Mouse (Mus musculus): ENCODE measurements around the gene Wdr90. TPM values are rescaled to one million over a fixed set of nuclear protein-coding genes. Genes with fewer than 3 reads are reported as not detected.

Gene Wdr90
- total and polyA plus RNA-seq, 2 experiments from 2014 or later, result 14.2 to 36.2 TPM

GRCm38 (mm10) chr17:25831451-25832281, 29.6 kb downstream of the Wdr90 start:
- peak overlapping the region; percentile 81 for H3K4me3 ChIP-seq (ENCODE audit: low read depth, low read length)
- ATAC-seq (ENCODE audit: low FRiP score), result no peak
- TF ChIP-seq CTCF (IDR thresholded peaks at IDR 0.05), result no peak

DNA sequence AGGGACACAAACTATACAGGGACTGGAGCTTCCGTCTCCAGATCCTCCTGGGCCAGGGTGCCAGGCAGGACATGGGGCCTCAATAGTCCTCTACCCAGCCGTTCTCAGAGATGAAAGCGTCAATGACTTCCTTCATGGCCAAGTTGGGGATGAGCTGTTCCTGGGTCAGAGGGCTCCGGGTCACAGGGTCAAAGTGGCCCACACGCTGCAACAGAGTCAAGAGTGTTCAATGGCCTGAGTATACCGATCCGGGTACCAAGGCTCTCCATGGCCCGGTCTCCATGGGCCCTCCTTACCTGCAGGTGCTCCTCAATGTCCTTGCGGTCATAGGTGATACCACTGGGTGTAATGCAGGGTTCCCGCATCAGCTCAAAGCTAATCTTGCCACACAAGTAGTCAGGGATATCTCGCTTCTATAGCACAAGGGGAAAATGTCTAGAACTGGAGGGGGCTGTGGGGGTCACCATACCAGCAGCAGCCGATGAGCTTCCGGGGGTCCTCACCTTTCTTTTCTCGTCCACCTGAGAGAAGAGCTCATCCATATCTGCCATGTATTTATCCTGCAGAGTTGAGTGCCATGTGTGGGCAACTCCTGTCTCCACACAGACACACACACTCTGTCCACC, 30.4 kb downstream of the Wdr90 start:
- no peak overlapping the region for H3K9ac ChIP-seq (replicated peaks; ENCODE audit: low read length, poor library complexity, severe bottlenecking)
- no peak for ATAC-seq (ENCODE audit: low FRiP score)
- no peak for TF ChIP-seq CTCF (IDR thresholded peaks at IDR 0.05)
- no peaks in the 10 kb centered on the region for H3K9me3 ChIP-seq (ENCODE audit: low read length)
- no peak for DNase-seq (ENCODE audit: low spot score)
- H3K4me2 ChIP-seq (ENCODE audit: low read depth, low read length, poor library complexity, severe bottlenecking), result peak overlapping the region; percentile 76; the same call in 1 of the 2 replicates
- no peaks in the 10 kb centered on the region for H3K27me3 ChIP-seq (ENCODE audit: insufficient read depth, low read length)
- peaks cover 33% of the 10 kb centered on the region for H3K4me1 ChIP-seq (ENCODE audit: insufficient read depth, low read length)
- H3K27ac ChIP-seq (ENCODE audit: low read depth, low read length), result no peak overlapping the region
- peaks cover 49% of the 10 kb centered on the region for H3K36me3 ChIP-seq (ENCODE audit: insufficient read depth, low read length)
- no peak overlapping the region for H3K4me3 ChIP-seq (ENCODE audit: low read depth, low read length)
- 85% methylated on average over 14 of the region's 14 CpGs for WGBS

More at GRCm38 (mm10) chr17:25831451-25832281, 29.6 kb downstream of the Wdr90 start:
- no peak for DNase-seq (ENCODE audit: low spot score)
- peak overlapping the region; percentile 96 for H3K27ac ChIP-seq (ENCODE audit: low read depth, low read length)
- no peaks in the 10 kb centered on the region for H3K27me3 ChIP-seq (ENCODE audit: insufficient read depth, low read length)
- peaks cover 39% of the 10 kb centered on the region for H3K4me1 ChIP-seq (ENCODE audit: insufficient read depth, low read length)
- WGBS, result 63% methylated on average over 21 of the region's 21 CpGs
- H3K36me3 ChIP-seq (ENCODE audit: insufficient read depth, low read length), result peaks cover 45% of the 10 kb centered on the region
- peak overlapping the region; percentile 76 for H3K4me2 ChIP-seq (ENCODE audit: low read depth, low read length, poor library complexity, severe bottlenecking)
- no peaks in the 10 kb centered on the region for H3K9me3 ChIP-seq (ENCODE audit: low read length)
- peak overlapping the region; percentile 86 for H3K9ac ChIP-seq (replicated peaks; ENCODE audit: low read length, poor library complexity, severe bottlenecking)

DNA sequence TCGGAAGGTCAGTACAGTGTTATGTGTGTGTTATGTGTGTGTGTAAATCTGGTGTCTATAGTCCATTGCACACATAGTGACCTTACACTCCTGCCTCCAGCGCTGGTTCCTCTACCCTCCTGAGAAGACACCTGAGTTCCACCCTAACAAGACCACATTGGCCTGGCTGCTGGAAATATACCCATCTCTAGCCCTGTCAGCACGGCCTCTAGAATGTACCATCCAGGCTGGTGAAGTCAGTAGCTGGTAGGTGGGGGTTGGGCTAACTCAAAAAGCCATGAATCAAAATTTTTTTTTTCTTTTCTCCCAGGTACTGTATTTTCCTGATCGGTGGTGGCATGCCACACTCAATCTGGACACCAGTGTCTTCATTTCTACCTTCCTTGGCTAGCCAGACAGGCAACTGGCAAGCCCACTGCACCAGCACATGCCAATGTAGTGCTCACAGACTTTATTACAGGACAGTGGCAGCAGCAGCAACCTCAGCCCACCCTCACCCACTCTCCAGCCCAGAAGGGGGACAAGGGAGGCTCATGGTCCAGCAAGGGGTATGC, 31.0 kb downstream of the Wdr90 start:
- 85% methylated on average over 4 of the region's 4 CpGs for WGBS
- H3K9me3 ChIP-seq (ENCODE audit: low read length), result no peaks in the 10 kb centered on the region
- H3K4me1 ChIP-seq (ENCODE audit: insufficient read depth, low read length), result peaks cover 31% of the 10 kb centered on the region
- no peak overlapping the region for H3K27ac ChIP-seq (ENCODE audit: low read depth, low read length)
- peaks cover 43% of the 10 kb centered on the region for H3K36me3 ChIP-seq (ENCODE audit: insufficient read depth, low read length)
- DNase-seq (ENCODE audit: low spot score) (no peak), ATAC-seq (ENCODE audit: low FRiP score) (no peak)
- peak overlapping the region; percentile 72 for H3K4me2 ChIP-seq (ENCODE audit: low read depth, low read length, poor library complexity, severe bottlenecking)
- H3K4me3 ChIP-seq (ENCODE audit: low read depth, low read length), result no peak overlapping the region
- no peak overlapping the region for H3K9ac ChIP-seq (replicated peaks; ENCODE audit: low read length, poor library complexity, severe bottlenecking)
- no peaks in the 10 kb centered on the region for H3K27me3 ChIP-seq (ENCODE audit: insufficient read depth, low read length)
- TF ChIP-seq CTCF (IDR thresholded peaks at IDR 0.05), result no peak

DNA sequence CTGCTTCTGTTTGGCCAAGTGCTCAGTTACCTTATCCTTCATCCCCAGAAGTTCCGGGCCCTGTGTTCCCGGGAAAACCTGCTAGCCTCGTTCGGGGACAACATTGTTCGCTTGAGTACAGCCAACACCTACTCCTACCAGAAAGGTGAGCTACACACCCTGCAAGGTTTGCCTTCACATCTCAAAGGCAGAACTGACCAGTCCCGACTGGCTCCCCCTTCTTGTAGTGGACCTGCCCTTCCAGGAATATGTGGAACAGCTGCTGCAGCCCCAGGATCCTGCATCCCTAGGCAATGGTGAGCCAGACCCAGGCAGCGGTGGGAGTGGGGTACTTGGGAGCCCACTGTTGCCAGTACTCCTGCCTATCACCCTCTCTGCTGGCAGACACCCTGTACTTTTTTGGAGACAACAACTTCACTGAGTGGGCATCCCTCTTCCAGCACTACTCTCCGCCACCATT, 31.7 kb downstream of the Wdr90 start:
- Histone ChIP-seq H3K27ac (ENCODE audit: low read depth, low read length) (peak overlapping the region; percentile 95), H3K27me3 (ENCODE audit: insufficient read depth, low read length) (no peaks in the 10 kb centered on the region), H3K9me3 (ENCODE audit: low read length) (no peaks in the 10 kb centered on the region), H3K4me1 (ENCODE audit: insufficient read depth, low read length) (peaks cover 28% of the 10 kb centered on the region), H3K36me3 (ENCODE audit: insufficient read depth, low read length) (peaks cover 37% of the 10 kb centered on the region), H3K4me2 (ENCODE audit: low read depth, low read length, poor library complexity, severe bottlenecking) (peak overlapping the region; percentile 72), H3K4me3 (ENCODE audit: low read depth, low read length) (peak overlapping the region; percentile 55), H3K9ac (replicated peaks; ENCODE audit: low read length, poor library complexity, severe bottlenecking) (peak overlapping the region; percentile 78)
- ATAC-seq (ENCODE audit: low FRiP score) (no peak), DNase-seq (ENCODE audit: low spot score) (no peak)
- WGBS, result 47% methylated on average over 8 of the region's 8 CpGs
- no peak for TF ChIP-seq CTCF (IDR thresholded peaks at IDR 0.05)

- H3K4me3 ChIP-seq (ENCODE audit: low read depth, low read length), result peak within 1 kb of the TSS; percentile 55
- no peaks in the 10 kb centered on the region for H3K9me3 ChIP-seq (ENCODE audit: low read length)
- WGBS, result 1% methylated on average over 32 of the region's 32 CpGs
- peaks cover 37% of the 10 kb centered on the region for H3K36me3 ChIP-seq (ENCODE audit: insufficient read depth, low read length)
- H3K27ac ChIP-seq (ENCODE audit: low read depth, low read length), result peak within 1 kb of the TSS; percentile 95
- peak; percentile 95 for DNase-seq (ENCODE audit: low spot score)
- H3K27me3 ChIP-seq (ENCODE audit: insufficient read depth, low read length), result no peaks in the 10 kb centered on the region
- peak within 1 kb of the TSS; percentile 78 for H3K9ac ChIP-seq (replicated peaks; ENCODE audit: low read length, poor library complexity, severe bottlenecking)
- ATAC-seq (ENCODE audit: low FRiP score), result peak; percentile 58
- H3K4me2 ChIP-seq (ENCODE audit: low read depth, low read length, poor library complexity, severe bottlenecking), result peak within 1 kb of the TSS; percentile 72
- TF ChIP-seq CTCF (IDR thresholded peaks at IDR 0.05), result peak; percentile 79
- peaks cover 28% of the 10 kb centered on the region for H3K4me1 ChIP-seq (ENCODE audit: insufficient read depth, low read length)
These were observed 32.4 kb downstream of the Wdr90 start, which contains the start of gene Jmjd8 for GRCm38 (mm10) chr17:25828712-25829557. Gene Jmjd8 (plus strand): TSS chr17:25828867.
